Mouse (Mus musculus) brain, embryonic 14.5 days (tissue): ENCODE data around the gene Gm6614. TPM values are rescaled to one million over a fixed set of nuclear protein-coding genes. Genes with fewer than 3 reads are reported as not detected.

ENCODE experiments used
- DNase-seq: peaks from one replicate; pipeline ENCODE4 v3.0.0-alpha.2; 2011; ENCODE audit warnings: low read depth
- CTCF ChIP-seq: fragments of 200-500 bp; IDR thresholded peaks from 2 replicates; pipeline ENCODE4 v1.5.1; 2012; ENCODE audit warnings: inconsistent platforms, mild to moderate bottlenecking, moderate library complexity, borderline replicate concordance; ENCODE audit not compliant: insufficient read depth, insufficient read length; ENCODE audit errors: extremely low read depth
- POLR2A ChIP-seq: fragments of 200-500 bp; IDR thresholded peaks from 2 replicates; pipeline ENCODE4 v1.6.1; 2012; ENCODE audit warnings: mild to moderate bottlenecking, inconsistent platforms, borderline replicate concordance; ENCODE audit not compliant: poor library complexity, insufficient read depth, insufficient read length, severe bottlenecking; ENCODE audit errors: extremely low read depth
- polyA plus RNA-seq: library from polyadenylated mRNA; depleted of rRNA; stranded (reverse); fragments of >200 nt; gene quantifications from 2 replicates; pipeline ENCODE4 v1.2.3, GENCODE M21; 2012; rRNA removed

Gm6614 gene
- polyA plus RNA-seq, 1 experiment, result not detected

- TF ChIP-seq POLR2A, result no peak
- no peak for TF ChIP-seq CTCF
- no peak for DNase-seq
Observed at GRCm38 (mm10) chr6:141960482-141960881, 50.7 kb downstream of the Gm6614 start.

GRCm38 (mm10) chr6:141946862-141947261, 64.4 kb downstream of the Gm6614 start, which contains the start of gene Slco1a1:
Slco1a1 (minus strand) TSS chr6:141946962.
- TF ChIP-seq POLR2A (no peak), CTCF (no peak)
- DNase-seq, result no peak

GRCm38 (mm10) chr6:141940451-141940850, 70.8 kb downstream of the Gm6614 start:
- DNase-seq, result no peak
- TF ChIP-seq CTCF, result no peak
- no peak for TF ChIP-seq POLR2A

Other genes starting within 250 kb of the Gm6614 start
- gene Gm5724, start 237.6 kb downstream of the Gm6614 start, polyA plus RNA-seq, result not detected in 2 replicates
- 1.1 and 2.0 TPM in 2 replicates for gene Slco1a4, start 155.2 kb downstream of the Gm6614 start, polyA plus RNA-seq
- not detected in 2 replicates for gene Slco1a1, start 64.5 kb downstream of the Gm6614 start, polyA plus RNA-seq
- gene Slco1a6, start 197.1 kb upstream of the Gm6614 start, polyA plus RNA-seq, result 0.03 TPM in 1 of 2 replicates, not detected in the other